In the genomic region with DNA sequence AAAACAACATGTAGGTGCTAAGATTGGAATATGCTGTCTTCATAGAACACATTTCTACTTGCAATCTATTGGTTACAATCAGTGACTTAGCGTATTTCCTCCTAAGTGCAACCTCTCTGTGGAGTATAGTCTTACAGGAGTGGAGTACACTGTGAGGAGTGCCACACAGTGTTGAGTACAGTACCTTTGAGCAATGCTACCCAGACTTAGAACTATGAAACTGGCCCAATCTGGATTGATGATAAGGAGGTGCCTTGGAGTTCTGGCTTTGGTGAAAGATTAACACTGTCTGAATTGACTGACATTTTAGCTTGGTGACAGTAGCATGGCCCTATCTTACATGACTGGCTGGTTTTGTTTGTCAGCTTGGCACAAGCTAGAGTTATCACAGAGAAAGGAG, we compare ENCODE assay signal across 31 mouse cellular contexts.
"Had no signal": no experiment of that assay in that cellular context is flagged by ENCODE, and none has a peak within 500 bp of the region (broad histone marks: within the 10 kb centered on the region; RNA-seq: fewer than 3 reads in every experiment).

No protein-coding gene starts in this region.

- H3K4me2 ChIP-seq: limb, embryonic 12.5 days; limb, embryonic 13.5 days; limb, embryonic 15.5 days; liver, embryonic 11.5 days; liver, embryonic 12.5 days; liver, embryonic 13.5 days; liver, embryonic 15.5 days; lung, embryonic 14.5 days; lung, embryonic 15.5 days; midbrain, embryonic 11.5 days; midbrain, embryonic 12.5 days; midbrain, embryonic 13.5 days; midbrain, embryonic 15.5 days; neural tube, embryonic 12.5 days had no signal

- ATAC-seq: liver, embryonic 12.5 days; liver, postnatal 0 days; lung, postnatal 0 days; midbrain, embryonic 13.5 days; midbrain, embryonic 15.5 days; midbrain, embryonic 16.5 days had no signal

- H3K4me1 ChIP-seq: limb, embryonic 10.5 days; limb, embryonic 12.5 days; limb, embryonic 13.5 days; limb, embryonic 15.5 days; liver, embryonic 12.5 days; liver, embryonic 13.5 days; liver, embryonic 15.5 days; lung, embryonic 15.5 days; megakaryocyte, embryonic 14.5 days; midbrain, embryonic 10.5 days; midbrain, embryonic 12.5 days; midbrain, embryonic 13.5 days; midbrain, embryonic 15.5 days; neural tube, embryonic 12.5 days had no signal

- H3K9ac ChIP-seq: limb, embryonic 12.5 days; limb, embryonic 13.5 days; limb, embryonic 15.5 days; liver, embryonic 12.5 days; liver, embryonic 13.5 days; liver, embryonic 14.5 days; liver, embryonic 15.5 days; liver, postnatal 0 days; lung, embryonic 14.5 days; lung, embryonic 15.5 days; midbrain, embryonic 12.5 days; midbrain, embryonic 13.5 days; midbrain, embryonic 15.5 days; neural tube, embryonic 12.5 days had no signal

- H3K27ac ChIP-seq: limb, embryonic 10.5 days; limb, embryonic 12.5 days; limb, embryonic 13.5 days; limb, embryonic 15.5 days; liver, embryonic 12.5 days; liver, embryonic 13.5 days; liver, embryonic 14.5 days; liver, embryonic 15.5 days; lung, embryonic 15.5 days; macrophage; midbrain, embryonic 10.5 days; midbrain, embryonic 12.5 days; midbrain, embryonic 13.5 days; midbrain, embryonic 15.5 days; neural tube, embryonic 12.5 days had no signal

- H3K36me3 ChIP-seq: limb, embryonic 10.5 days; limb, embryonic 12.5 days; limb, embryonic 13.5 days; limb, embryonic 15.5 days; liver, embryonic 12.5 days; liver, embryonic 13.5 days; liver, embryonic 15.5 days; lung, embryonic 15.5 days; midbrain, embryonic 10.5 days; midbrain, embryonic 12.5 days; midbrain, embryonic 13.5 days; midbrain, embryonic 15.5 days; neural tube, embryonic 12.5 days had no signal

- H3K4me3 ChIP-seq: limb, embryonic 10.5 days; limb, embryonic 12.5 days; limb, embryonic 13.5 days; limb, embryonic 15.5 days; liver, embryonic 12.5 days; liver, embryonic 13.5 days; liver, embryonic 15.5 days; lung, embryonic 15.5 days; megakaryocyte, embryonic 14.5 days; midbrain, embryonic 10.5 days; midbrain, embryonic 12.5 days; midbrain, embryonic 13.5 days; midbrain, embryonic 15.5 days; myocyte; neural tube, embryonic 12.5 days had no signal

- H3K27me3 ChIP-seq: limb, embryonic 12.5 days; limb, embryonic 13.5 days; limb, embryonic 15.5 days; liver, embryonic 12.5 days; liver, embryonic 13.5 days; liver, embryonic 15.5 days; lung, embryonic 15.5 days; megakaryocyte, embryonic 14.5 days; midbrain, embryonic 12.5 days; midbrain, embryonic 13.5 days; midbrain, embryonic 15.5 days; neural tube, embryonic 12.5 days had no signal

- H3K9me3 ChIP-seq: limb, embryonic 10.5 days; limb, embryonic 12.5 days; limb, embryonic 13.5 days; limb, embryonic 15.5 days; liver, embryonic 12.5 days; liver, embryonic 13.5 days; liver, embryonic 15.5 days; lung, embryonic 15.5 days; midbrain, embryonic 10.5 days; midbrain, embryonic 12.5 days; midbrain, embryonic 15.5 days; neural tube, embryonic 12.5 days had no signal

- DNase-seq: left cerebral cortex, postnatal 4 days; liver; liver, embryonic 13.5 days; liver, postnatal 0 days; lung, adult 18-20 months; lung, adult 2 months; lung, embryonic 14.5 days; lung, postnatal 14 days; lung, postnatal 36 days; lung, postnatal 4 days; midbrain, embryonic 14.5 days had no signal
